In the genomic region with DNA sequence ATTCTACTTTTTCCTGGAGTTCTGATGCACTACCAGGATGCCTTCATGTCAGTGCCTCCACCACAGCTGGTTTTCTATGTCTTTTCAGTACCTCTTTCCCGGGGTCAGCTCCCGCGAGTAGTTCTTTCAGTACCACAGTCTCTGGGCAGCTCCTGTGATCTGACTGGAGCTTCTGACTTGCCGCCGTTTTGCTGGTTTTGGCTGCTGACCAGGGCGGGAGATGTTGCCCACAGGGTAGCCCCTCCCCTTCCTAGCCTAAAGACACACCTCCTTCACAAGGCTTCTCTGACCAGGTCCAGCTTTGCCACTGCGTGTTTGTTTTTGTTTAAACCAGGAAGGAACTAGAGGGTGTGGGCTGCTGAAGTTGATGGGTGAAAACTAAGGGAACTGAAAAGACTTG, we compare ENCODE assay signal across 8 mouse cellular contexts. TPM values are rescaled to one million over a fixed set of nuclear protein-coding genes. Genes with fewer than 3 reads are reported as not detected.
DNase-seq lines count a peak whose midpoint lies in the region; ATAC-seq and TF ChIP-seq lines count a peak whose summit lies in the region.
"Had no signal": no experiment of that assay in that cellular context is flagged by ENCODE, and none has a peak within 500 bp of the region (broad histone marks: within the 10 kb centered on the region; RNA-seq: fewer than 3 reads in every experiment).

A gene (minus strand): TSS at position 175 of the 400 bp plus-strand sequence.

- H3K27ac ChIP-seq in embryonic facial prominence, embryonic 14.5 days (replicated peaks; ENCODE audit: low read depth, low read length): no peak within 1 kb of the TSS
- H3K27ac ChIP-seq in kidney, embryonic 14.5 days (ENCODE audit: low read depth, low read length): no peak within 1 kb of the TSS
- no peak within 1 kb of the TSS for H3K27ac ChIP-seq in midbrain, embryonic 12.5 days (replicated peaks)
- no peak within 1 kb of the TSS for H3K27ac ChIP-seq in left cerebral cortex, adult 2 months

- no peaks in the 10 kb centered on the region for H3K9me3 ChIP-seq in embryonic facial prominence, embryonic 14.5 days (ENCODE audit: control insufficient read depth, low read length)
- no peaks in the 10 kb centered on the region for H3K9me3 ChIP-seq in kidney, embryonic 14.5 days (ENCODE audit: control insufficient read depth, low read length)
- no peaks in the 10 kb centered on the region for H3K9me3 ChIP-seq in midbrain, embryonic 12.5 days

- H3K9ac ChIP-seq in embryonic facial prominence, embryonic 14.5 days (ENCODE audit: low read depth, low read length): no peak within 1 kb of the TSS
- no peak within 1 kb of the TSS for H3K9ac ChIP-seq in kidney, embryonic 14.5 days (ENCODE audit: low read depth, low read length)
- no peak within 1 kb of the TSS for H3K9ac ChIP-seq in midbrain, embryonic 12.5 days (replicated peaks)

- WGBS in embryonic facial prominence, embryonic 14.5 days: under 1% methylated on average over 7 of the region's 7 CpGs
- under 1% methylated on average over 7 of the region's 7 CpGs for WGBS in kidney, embryonic 14.5 days
- 1% methylated on average over 7 of the region's 7 CpGs for WGBS in midbrain, embryonic 12.5 days

- no peaks in the 10 kb centered on the region for H3K4me1 ChIP-seq in embryonic facial prominence, embryonic 14.5 days (ENCODE audit: control insufficient read depth, insufficient read depth, low read length)
- H3K4me1 ChIP-seq in kidney, embryonic 14.5 days (ENCODE audit: control insufficient read depth, insufficient read depth, low read length): no peaks in the 10 kb centered on the region
- peaks cover 16% of the 10 kb centered on the region for H3K4me1 ChIP-seq in midbrain, embryonic 12.5 days

- TF ChIP-seq CTCF in left cerebral cortex, adult 2 months (IDR thresholded peaks at IDR 0.05): no peak

- 0 out of 2 replicates have a peak, but pooled peaks have one; percentile 65 for ATAC-seq in embryonic facial prominence, embryonic 14.5 days (ENCODE audit: low read depth)
- ATAC-seq in kidney, embryonic 14.5 days (ENCODE audit: low FRiP score, low TSS enrichment): peak; percentile 98
- ATAC-seq in midbrain, embryonic 12.5 days (ENCODE audit: low FRiP score, low read depth): peak; percentile 62

- intact Hi-C loops in left cerebral cortex, adult 2 months (cut with DNase I): no loop called here

- H3K36me3 ChIP-seq in embryonic facial prominence, embryonic 14.5 days (ENCODE audit: control insufficient read depth, insufficient read depth, low read length): no peaks in the 10 kb centered on the region
- H3K36me3 ChIP-seq in kidney, embryonic 14.5 days (ENCODE audit: control insufficient read depth, insufficient read depth, low read length): no peaks in the 10 kb centered on the region
- H3K36me3 ChIP-seq in midbrain, embryonic 12.5 days: no peaks in the 10 kb centered on the region

- no peak within 1 kb of the TSS for H3K4me3 ChIP-seq in embryonic facial prominence, embryonic 14.5 days (ENCODE audit: low read depth, low read length)
- H3K4me3 ChIP-seq in kidney, embryonic 14.5 days (ENCODE audit: low read length): no peak within 1 kb of the TSS
- H3K4me3 ChIP-seq in midbrain, embryonic 12.5 days: peak within 1 kb of the TSS; percentile 21
- H3K4me3 ChIP-seq in left cerebral cortex, adult 2 months: no peak within 1 kb of the TSS
- H3K4me3 ChIP-seq: erythroblast, embryonic 14.5 days had no signal

- H3K4me2 ChIP-seq in embryonic facial prominence, embryonic 14.5 days (ENCODE audit: low read depth, low read length): no peak within 1 kb of the TSS
- no peak within 1 kb of the TSS for H3K4me2 ChIP-seq in kidney, embryonic 14.5 days (replicated peaks; ENCODE audit: low read depth, low read length)
- H3K4me2 ChIP-seq in midbrain, embryonic 12.5 days (replicated peaks): peak within 1 kb of the TSS; percentile 42

- DNase-seq in 3T3-L1 (ENCODE audit: low read depth, low spot score) (peak; percentile 37), ES-CJ7 (ENCODE audit: low read depth, low spot score) (peak; percentile 75)
- peak; percentile 75 for DNase-seq in embryonic facial prominence, embryonic 14.5 days (ENCODE audit: low spot score)
- no peak for DNase-seq in urinary bladder, postnatal 4 days (ENCODE audit: low spot score in 2 of 2)
- DNase-seq in left cerebral cortex, adult 2 months (ENCODE audit: extremely low spot score in 1 of 2, low spot score in 2 of 2): no peak

- no peaks in the 10 kb centered on the region for H3K27me3 ChIP-seq in embryonic facial prominence, embryonic 14.5 days (replicated peaks; ENCODE audit: control insufficient read depth, insufficient read depth, low read length)
- H3K27me3 ChIP-seq in kidney, embryonic 14.5 days (ENCODE audit: control insufficient read depth, insufficient read depth, low read length): no peaks in the 10 kb centered on the region
- H3K27me3 ChIP-seq in midbrain, embryonic 12.5 days: no peaks in the 10 kb centered on the region

RNA-seq across cellular contexts. Expression of the gene that starts here (rescaled TPM):
- 0.09 and 0.22 TPM in 2 replicates for polyA plus RNA-seq in embryonic facial prominence, embryonic 14.5 days (2014; fragmentation: Nextera tagmentation; extraction: Ambion mirVana)
- not detected in 2 replicates for polyA plus RNA-seq in kidney, embryonic 14.5 days (2014; fragmentation: Nextera tagmentation; extraction: Ambion mirVana)
- polyA plus RNA-seq in midbrain, embryonic 12.5 days (2016; fragmentation: Nextera tagmentation; extraction: Ambion mirVana): 11.6 and 14.8 TPM in 2 replicates
- under 1 TPM; 0.27 to 0.30 TPM for total RNA-seq in left cerebral cortex, adult 2 months (2021)
- polyA plus RNA-seq: erythroblast, embryonic 14.5 days had no signal

Comparison
In these comparisons a context has a peak if more than half of its experiments do, and no peak if none do; other contexts are left out.
1. RNA of the gene that starts here (polyA plus RNA-seq): 11.6 to 14.8 TPM in midbrain, embryonic 12.5 days; 0.09 to 0.22 TPM in embryonic facial prominence, embryonic 14.5 days and not detected in kidney, embryonic 14.5 days; every median in the first group is over 10 times any median in the second.
2. Peak in DNase-seq and ATAC-seq in embryonic facial prominence, embryonic 14.5 days; RNA of the gene not detected or under 1 TPM.
3. Peak in ATAC-seq in kidney, embryonic 14.5 days; RNA of the gene not detected or under 1 TPM.
4. DNase-seq: peak in 3T3-L1 (single experiment) and ES-CJ7 (single experiment); none in urinary bladder, postnatal 4 days (0 of 2) and left cerebral cortex, adult 2 months (0 of 2).
5. Peak in every context shown above with its lines, with median percentiles within 50 percentile points of each other: ATAC-seq.